Comparison of ENCODE assay signal across 15 mouse cellular contexts in the genomic region with DNA sequence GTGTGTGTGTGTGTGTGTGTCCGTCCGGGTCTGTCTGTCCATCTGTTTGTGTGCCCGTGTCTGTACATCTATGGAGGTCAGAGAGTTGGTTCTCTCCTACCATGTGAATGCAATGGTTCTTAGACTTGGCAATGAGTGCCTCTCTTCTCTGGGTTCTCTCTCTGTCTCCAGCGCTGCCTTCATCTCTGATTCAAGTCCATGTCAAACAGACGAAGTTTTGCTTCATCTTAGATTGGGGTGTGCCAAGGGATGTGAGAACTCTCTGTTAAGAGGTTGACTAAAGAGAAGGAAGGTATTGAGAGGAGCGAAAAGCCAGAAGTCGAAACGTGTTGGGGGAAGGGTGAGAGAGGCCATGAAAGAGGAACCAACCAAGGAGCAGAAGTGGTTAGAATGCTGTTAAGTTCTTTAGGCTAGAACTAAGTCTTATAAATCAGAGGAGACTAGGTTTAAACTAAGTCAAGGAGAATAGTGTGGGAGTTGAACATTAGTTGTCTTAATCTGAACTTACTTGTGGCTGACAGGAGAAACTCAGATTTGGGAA. TPM values are rescaled to one million over a fixed set of nuclear protein-coding genes. Genes with fewer than 3 reads are reported as not detected.
DNase-seq lines count a peak whose midpoint lies in the region; ATAC-seq and TF ChIP-seq lines count a peak whose summit lies in the region.
"Had no signal": no experiment of that assay in that cellular context is flagged by ENCODE, and none has a peak within 500 bp of the region (broad histone marks: within the 10 kb centered on the region; RNA-seq: fewer than 3 reads in every experiment).

No protein-coding gene starts in this region.

- no peak overlapping the region for H3K4me3 ChIP-seq in layer of hippocampus, adult 2 months
- H3K4me3 ChIP-seq in midbrain, postnatal 0 days (ENCODE audit: low read depth, low read length): no peak overlapping the region
- no peak overlapping the region for H3K4me3 ChIP-seq in hindbrain, embryonic 16.5 days (ENCODE audit: low read length)
- H3K4me3 ChIP-seq: erythroblast, embryonic 14.5 days had no signal

- H3K4me1 ChIP-seq in midbrain, postnatal 0 days (ENCODE audit: insufficient read depth, low read length): no peaks in the 10 kb centered on the region
- no peaks in the 10 kb centered on the region for H3K4me1 ChIP-seq in hindbrain, embryonic 16.5 days (ENCODE audit: control insufficient read depth, insufficient read depth, low read depth, low read length)

- H3K9ac ChIP-seq in midbrain, postnatal 0 days (replicated peaks; ENCODE audit: low read length, poor library complexity, severe bottlenecking): no peak overlapping the region
- H3K9ac ChIP-seq in hindbrain, embryonic 16.5 days (ENCODE audit: low read depth, low read length): no peak overlapping the region

- peaks cover 5% of the 10 kb centered on the region; the same call in 1 of the 2 replicates for H3K36me3 ChIP-seq in midbrain, postnatal 0 days (ENCODE audit: insufficient read depth, low read length)
- 0 out of 2 replicates have a peak, but pooled peaks cover 2% of the 10 kb centered on the region for H3K36me3 ChIP-seq in hindbrain, embryonic 16.5 days (ENCODE audit: control insufficient read depth, insufficient read depth, low read length)

- no peak for ATAC-seq in midbrain, postnatal 0 days (ENCODE audit: low FRiP score)
- no peak for ATAC-seq in hindbrain, embryonic 16.5 days
- ATAC-seq: midbrain, embryonic 16.5 days had no signal

- no peak for TF ChIP-seq CTCF in layer of hippocampus, adult 2 months (conservative IDR thresholded peaks at IDR 0.05)
- no peak for TF ChIP-seq CTCF in midbrain, postnatal 0 days (IDR thresholded peaks at IDR 0.05)

- H3K27ac ChIP-seq in layer of hippocampus, adult 2 months: no peak overlapping the region
- no peak overlapping the region for H3K27ac ChIP-seq in midbrain, postnatal 0 days (ENCODE audit: low read depth, low read length)
- no peak overlapping the region for H3K27ac ChIP-seq in hindbrain, embryonic 16.5 days (ENCODE audit: low read depth, low read length)

- no peaks in the 10 kb centered on the region for H3K27me3 ChIP-seq in midbrain, postnatal 0 days (ENCODE audit: insufficient read depth, low read length)
- no peaks in the 10 kb centered on the region for H3K27me3 ChIP-seq in hindbrain, embryonic 16.5 days (replicated peaks; ENCODE audit: control insufficient read depth, insufficient read depth, low read length)

- H3K4me2 ChIP-seq in midbrain, postnatal 0 days (ENCODE audit: low read depth, low read length, poor library complexity, severe bottlenecking): no peak overlapping the region
- H3K4me2 ChIP-seq in hindbrain, embryonic 16.5 days (ENCODE audit: low read length): no peak overlapping the region

- 88% methylated on average over 8 of the region's 8 CpGs for WGBS in midbrain, postnatal 0 days
- WGBS in hindbrain, embryonic 16.5 days: 84% methylated on average over 8 of the region's 8 CpGs

- peak; percentile 24 for DNase-seq in layer of hippocampus, adult 11-12 months (ENCODE audit: low spot score)
- DNase-seq in layer of hippocampus, adult 2 months (ENCODE audit: low spot score in 2 of 2): no peak
- peak; percentile 18 for DNase-seq in T-cell, adult 2 months (ENCODE audit: low spot score)
- peak; percentile 71 for DNase-seq in lung, postnatal 36 days
- DNase-seq in spleen, postnatal 10 days (ENCODE audit: low spot score in 2 of 2): peak; percentile 9 to 58
- no peak for DNase-seq in midbrain, postnatal 0 days (ENCODE audit: low spot score)
- DNase-seq in MN1 (ENCODE audit: low spot score): no peak

- H3K9me3 ChIP-seq in midbrain, postnatal 0 days (ENCODE audit: low read length): no peaks in the 10 kb centered on the region
- H3K9me3 ChIP-seq in hindbrain, embryonic 16.5 days (ENCODE audit: control insufficient read depth, low read length): no peaks in the 10 kb centered on the region

RNA-seq across cellular contexts. Expression of gene Map3k3, which starts 21.7 kb away (rescaled TPM):
- 10 to 100 TPM; 31.5 to 33.0 TPM for total RNA-seq in layer of hippocampus, adult 2 months (2021)
- 26.0 and 26.4 TPM in 2 replicates for total RNA-seq in midbrain, postnatal 0 days (2014; rRNA removed)
- 7.8 and 9.2 TPM in 2 replicates for polyA plus RNA-seq in midbrain, postnatal 0 days (2015; fragmentation: Nextera tagmentation; extraction: Ambion mirVana)
- polyA plus RNA-seq in hindbrain, embryonic 16.5 days (2015; fragmentation: Nextera tagmentation; extraction: Ambion mirVana): 6.2 and 11.9 TPM in 2 replicates

RNA-seq across cellular contexts. Expression of gene Taco1, which starts 40.3 kb away (rescaled TPM):
- 10 to 100 TPM; 20.4 to 21.3 TPM for total RNA-seq in layer of hippocampus, adult 2 months (2021)
- total RNA-seq in midbrain, postnatal 0 days (2014; rRNA removed): 17.3 and 18.6 TPM in 2 replicates
- polyA plus RNA-seq in midbrain, postnatal 0 days (2015; fragmentation: Nextera tagmentation; extraction: Ambion mirVana): 5.1 and 5.8 TPM in 2 replicates
- 7.4 and 7.8 TPM in 2 replicates for polyA plus RNA-seq in hindbrain, embryonic 16.5 days (2015; fragmentation: Nextera tagmentation; extraction: Ambion mirVana)

RNA-seq across cellular contexts. Expression of gene Gm10840, which starts 54.5 kb away (rescaled TPM):
- not detected for total RNA-seq in layer of hippocampus, adult 2 months (2021)
- not detected in 2 replicates for total RNA-seq in midbrain, postnatal 0 days (2014; rRNA removed)
- polyA plus RNA-seq in midbrain, postnatal 0 days (2015; fragmentation: Nextera tagmentation; extraction: Ambion mirVana): not detected in 2 replicates
- not detected in 2 replicates for polyA plus RNA-seq in hindbrain, embryonic 16.5 days (2015; fragmentation: Nextera tagmentation; extraction: Ambion mirVana)
- polyA plus RNA-seq: brain, embryonic 14.5 days; cortical plate, adult 2 months; erythroblast, embryonic 14.5 days; heart, embryonic 14.5 days; intestine, embryonic 14.5 days; liver, embryonic 16.5 days; midbrain, embryonic 16.5 days had no signal

RNA-seq across cellular contexts. Expression of gene Limd2, which starts 54.5 kb away (rescaled TPM):
- total RNA-seq in layer of hippocampus, adult 2 months (2021): 100 to 1,000 TPM; 153 TPM
- total RNA-seq in midbrain, postnatal 0 days (2014; rRNA removed): 69.7 and 81.8 TPM in 2 replicates
- polyA plus RNA-seq in midbrain, postnatal 0 days (2015; fragmentation: Nextera tagmentation; extraction: Ambion mirVana): 122 and 141 TPM in 2 replicates
- polyA plus RNA-seq in hindbrain, embryonic 16.5 days (2015; fragmentation: Nextera tagmentation; extraction: Ambion mirVana): 142 and 161 TPM in 2 replicates

Comparison
In these comparisons a context has a peak if more than half of its experiments do, and no peak if none do; other contexts are left out.
1. DNase-seq: peak in layer of hippocampus, adult 11-12 months (single experiment), T-cell, adult 2 months (single experiment), lung, postnatal 36 days (single experiment) and spleen, postnatal 10 days (2 of 2); none in layer of hippocampus, adult 2 months (0 of 2), midbrain, postnatal 0 days (single experiment) and MN1 (single experiment).